In genomic region chr1:91240685-91241084, GRCm38 (mm10) we compare ENCODE assay signal across 12 mouse cellular contexts. TPM values are rescaled to one million over a fixed set of nuclear protein-coding genes. Genes with fewer than 3 reads are reported as not detected.
A peak's percentile ranks its signal among the peaks of the same experiment; 100 is the strongest.
DNase-seq lines count a peak whose midpoint lies in the region; ATAC-seq and TF ChIP-seq lines count a peak whose summit lies in the region.
"Had no signal": no experiment of that assay in that cellular context is flagged by ENCODE, and none has a peak within 500 bp of the region (broad histone marks: within the 10 kb centered on the region; RNA-seq: fewer than 3 reads in every experiment).

No protein-coding gene starts in this region.

- H3K9ac ChIP-seq in intestine, embryonic 15.5 days: no peak overlapping the region
- H3K9ac ChIP-seq: hindbrain, embryonic 15.5 days; midbrain, embryonic 12.5 days had no signal

- H3K4me3 ChIP-seq in thymus, adult 2 months (ENCODE audit: control insufficient read depth, insufficient read depth, low read length): no peak overlapping the region
- no peak overlapping the region for H3K4me3 ChIP-seq in intestine, embryonic 15.5 days (replicated peaks)
- no peak overlapping the region for H3K4me3 ChIP-seq in myocyte
- H3K4me3 ChIP-seq: gastrocnemius, adult 2 months; hindbrain, embryonic 15.5 days; midbrain, embryonic 12.5 days had no signal

- no peak overlapping the region for H3ac ChIP-seq in myocyte (ENCODE audit: control insufficient read depth, insufficient read length)

- TF ChIP-seq POLR2A in thymus, adult 2 months (IDR thresholded peaks at IDR 0.05; ENCODE audit: control insufficient read depth, extremely low read depth, insufficient read depth, low read length, poor library complexity): no peak
- TF ChIP-seq POLR2A in myocyte (IDR thresholded peaks at IDR 0.05; ENCODE audit: insufficient read length, low read depth): no peak

- H3K27me3 ChIP-seq in thymus, adult 2 months (ENCODE audit: control insufficient read depth, insufficient read depth, low read length): no peaks in the 10 kb centered on the region
- H3K27me3 ChIP-seq in intestine, embryonic 15.5 days (replicated peaks): no peaks in the 10 kb centered on the region
- H3K27me3 ChIP-seq in myocyte (ENCODE audit: control insufficient read depth, insufficient read depth, insufficient read length): no peaks in the 10 kb centered on the region
- H3K27me3 ChIP-seq: hindbrain, embryonic 15.5 days; midbrain, embryonic 12.5 days had no signal

- H3K4me1 ChIP-seq in thymus, adult 2 months (replicated peaks; ENCODE audit: control insufficient read depth, insufficient read depth, low read length): peaks cover 10% of the 10 kb centered on the region
- no peaks in the 10 kb centered on the region for H3K4me1 ChIP-seq in intestine, embryonic 15.5 days (replicated peaks)
- H3K4me1 ChIP-seq: hindbrain, embryonic 15.5 days; midbrain, embryonic 12.5 days had no signal

- no peak for TF ChIP-seq CTCF in thymus, adult 2 months (IDR thresholded peaks at IDR 0.05; ENCODE audit: borderline replicate concordance, control insufficient read depth, extremely low read depth, insufficient read depth, low read length, poor library complexity)

- H3K79me2 ChIP-seq in myocyte (ENCODE audit: control insufficient read depth, insufficient read depth): no peaks in the 10 kb centered on the region

- no peaks in the 10 kb centered on the region for H3K9me3 ChIP-seq in intestine, embryonic 15.5 days
- H3K9me3 ChIP-seq: hindbrain, embryonic 15.5 days; midbrain, embryonic 12.5 days had no signal

- H3K36me3 ChIP-seq in thymus, adult 2 months (ENCODE audit: control insufficient read depth, insufficient read depth, low read length): no peaks in the 10 kb centered on the region
- no peaks in the 10 kb centered on the region for H3K36me3 ChIP-seq in intestine, embryonic 15.5 days
- no peaks in the 10 kb centered on the region for H3K36me3 ChIP-seq in myocyte (ENCODE audit: control insufficient read depth, insufficient read depth)
- H3K36me3 ChIP-seq: hindbrain, embryonic 15.5 days; midbrain, embryonic 12.5 days had no signal

- peak overlapping the region; percentile 84 for H3K27ac ChIP-seq in thymus, adult 2 months (ENCODE audit: control insufficient read depth, insufficient read depth, low read length)
- no peak overlapping the region for H3K27ac ChIP-seq in intestine, embryonic 15.5 days
- H3K27ac ChIP-seq: gastrocnemius, adult 2 months; hindbrain, embryonic 15.5 days; midbrain, embryonic 12.5 days had no signal

- peak; percentile 70 for ATAC-seq in intestine, embryonic 15.5 days

- peak; percentile 70 to 91 for DNase-seq in adrenal gland, adult (ENCODE audit: inconsistent age in 2 of 2, low spot score in 1 of 2)
- DNase-seq in adrenal gland, postnatal 4 days (ENCODE audit: low spot score in 2 of 2): no peak
- DNase-seq in thymus, adult 2 months: no peak
- DNase-seq in thymus, postnatal 25 days: no peak
- DNase-seq in kidney, postnatal 10 days: no peak
- DNase-seq in thymus, postnatal 0 days (ENCODE audit: low spot score): no peak
- DNase-seq: gastrocnemius, adult 2 months; right cerebral cortex, postnatal 25 days had no signal

- WGBS in thymus, adult 2 months: 94% methylated on average over 1 of the region's 1 CpGs
- 88% methylated on average over 1 of the region's 1 CpGs for WGBS in intestine, embryonic 15.5 days

- H3K4me2 ChIP-seq in intestine, embryonic 15.5 days (replicated peaks): no peak overlapping the region
- peak overlapping the region; percentile 61 for H3K4me2 ChIP-seq in myocyte (ENCODE audit: low read depth)
- H3K4me2 ChIP-seq: hindbrain, embryonic 15.5 days; midbrain, embryonic 12.5 days had no signal

TF ChIP-seq in myocyte, 11 proteins besides CTCF, POLR2A, EP300 and RAD21:
- no peak for TF ChIP-seq USF1 (IDR thresholded peaks at IDR 0.05; ENCODE audit: low read depth)
- TF ChIP-seq MYOD1 (IDR thresholded peaks at IDR 0.05; ENCODE audit: control insufficient read depth in 1 of 3, insufficient read length in 2 of 3, low read depth in 2 of 3): peak in 1 of 3 experiments; percentile 15
TF ChIP-seq in myocyte: peak in this region for 1.

RNA-seq across cellular contexts. Expression of gene Ube2f, which starts 9.4 kb away (rescaled TPM):
- 10 to 100 TPM; 49.7 to 52.0 TPM for total RNA-seq in adrenal gland, postnatal 4 days (2021)
- polyA plus RNA-seq in thymus, adult 2 months (2012; rRNA removed): 32.5 and 36.7 TPM in 2 replicates
- 65.1 and 66.7 TPM in 2 replicates for polyA plus RNA-seq in intestine, embryonic 15.5 days (2015; fragmentation: Nextera tagmentation; extraction: Ambion mirVana)
- polyA plus RNA-seq in myocyte (2012; fragmentation: generic; extraction: Trizol): 70.3 TPM
- 87.2 and 88.5 TPM in 2 replicates for polyA plus RNA-seq in thymus, postnatal 0 days (2015; fragmentation: Nextera tagmentation; extraction: Ambion mirVana)

RNA-seq across cellular contexts. Expression of gene Scly, which starts 57.5 kb away (rescaled TPM):
- 10 to 100 TPM; 18.8 to 21.3 TPM for total RNA-seq in adrenal gland, postnatal 4 days (2021)
- 25.6 and 25.9 TPM in 2 replicates for polyA plus RNA-seq in thymus, adult 2 months (2012; rRNA removed)
- polyA plus RNA-seq in intestine, embryonic 15.5 days (2015; fragmentation: Nextera tagmentation; extraction: Ambion mirVana): 18.6 and 21.7 TPM in 2 replicates
- polyA plus RNA-seq in myocyte (2012; fragmentation: generic; extraction: Trizol): 21.9 TPM
- polyA plus RNA-seq in thymus, postnatal 0 days (2015; fragmentation: Nextera tagmentation; extraction: Ambion mirVana): 15.6 and 16.2 TPM in 2 replicates

Comparison
In these comparisons a context has a peak if more than half of its experiments do, and no peak if none do; other contexts are left out.
1. DNase-seq: peak in adrenal gland, adult (2 of 2); none in adrenal gland, postnatal 4 days (0 of 2), thymus, adult 2 months (single experiment), thymus, postnatal 25 days (single experiment), kidney, postnatal 10 days (single experiment) and thymus, postnatal 0 days (single experiment).